Mouse (Mus musculus): ENCODE measurements around the gene Ocm.

The Ocm gene

GRCm38 (mm10) chr5:144002461-144003192 lies 23.8 kb downstream of the Ocm start:
- ATAC-seq (ENCODE audit: low TSS enrichment), result no peak

GRCm38 (mm10) chr5:143999409-143999808 lies 27.1 kb downstream of the Ocm start:
- no peak for ATAC-seq (ENCODE audit: low TSS enrichment)

GRCm38 (mm10) chr5:143994632-143995365 lies 31.7 kb downstream of the Ocm start:
- ATAC-seq (ENCODE audit: low TSS enrichment), result peak; percentile 87

GRCm38 (mm10) chr5:143993849-143994248 lies 32.6 kb downstream of the Ocm start:
- ATAC-seq (ENCODE audit: low TSS enrichment), result no peak

GRCm38 (mm10) chr5:143993260-143993659 lies 33.2 kb downstream of the Ocm start:
- ATAC-seq (ENCODE audit: low TSS enrichment), result no peak

- no peak for ATAC-seq (ENCODE audit: low TSS enrichment)
Observed at GRCm38 (mm10) chr5:143992661-143993060, 33.8 kb downstream of the Ocm start.

- ATAC-seq (ENCODE audit: low TSS enrichment), result no peak
Observed at GRCm38 (mm10) chr5:143990086-143990485, 36.4 kb downstream of the Ocm start.

- no peak for ATAC-seq (ENCODE audit: low TSS enrichment)
Observed at GRCm38 (mm10) chr5:143989046-143989445, 37.4 kb downstream of the Ocm start.

GRCm38 (mm10) chr5:143987596-143987995 lies 38.9 kb downstream of the Ocm start:
- no peak for ATAC-seq (ENCODE audit: low TSS enrichment)

- ATAC-seq (ENCODE audit: low TSS enrichment), result no peak
Observed at GRCm38 (mm10) chr5:143985381-143985780, 41.1 kb downstream of the Ocm start.

- no peak for ATAC-seq (ENCODE audit: low TSS enrichment)
Observed at GRCm38 (mm10) chr5:143982361-143982760, 44.1 kb downstream of the Ocm start.

GRCm38 (mm10) chr5:143980858-143981257 lies 45.6 kb downstream of the Ocm start:
- no peak for ATAC-seq (ENCODE audit: low TSS enrichment)

- no peak for ATAC-seq (ENCODE audit: low TSS enrichment)
Observed at GRCm38 (mm10) chr5:143976726-143977431, 49.6 kb downstream of the Ocm start.

- ATAC-seq (ENCODE audit: low TSS enrichment), result no peak
Observed at GRCm38 (mm10) chr5:143976232-143976631, 50.2 kb downstream of the Ocm start.

- peak; percentile 56 for ATAC-seq (ENCODE audit: low TSS enrichment)
Observed at GRCm38 (mm10) chr5:143975631-143975933, 50.9 kb downstream of the Ocm start.

GRCm38 (mm10) chr5:143974931-143975630 lies 51.4 kb downstream of the Ocm start:
- peak; percentile 86 for ATAC-seq (ENCODE audit: low TSS enrichment)

GRCm38 (mm10) chr5:143972628-143973027 lies 53.8 kb downstream of the Ocm start:
- ATAC-seq (ENCODE audit: low TSS enrichment), result no peak

All from frontal cortex, adult (tissue).